Mouse (Mus musculus): ENCODE data around the gene Psmb8.

Gene Psmb8

DNA sequence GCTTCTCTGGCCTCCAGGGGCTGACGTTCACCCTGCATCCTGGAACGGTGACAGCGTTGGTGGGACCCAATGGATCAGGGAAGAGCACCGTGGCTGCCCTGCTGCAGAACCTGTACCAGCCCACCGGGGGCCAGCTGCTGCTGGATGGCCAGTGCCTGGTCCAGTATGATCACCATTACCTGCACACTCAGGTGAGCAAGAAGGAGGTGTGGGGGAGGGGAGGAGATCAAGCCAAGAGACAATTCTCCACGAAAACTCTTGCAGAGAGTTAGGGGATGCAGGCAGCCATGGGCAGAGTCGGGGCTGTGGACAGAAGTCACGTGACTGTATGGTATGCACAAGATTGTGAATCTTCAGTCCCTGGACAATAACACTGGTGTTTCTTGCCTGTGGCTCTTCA lies 4.1 kb upstream of the Psmb8 start:
- DNase-seq (ENCODE audit: low spot score): no peak

DNA sequence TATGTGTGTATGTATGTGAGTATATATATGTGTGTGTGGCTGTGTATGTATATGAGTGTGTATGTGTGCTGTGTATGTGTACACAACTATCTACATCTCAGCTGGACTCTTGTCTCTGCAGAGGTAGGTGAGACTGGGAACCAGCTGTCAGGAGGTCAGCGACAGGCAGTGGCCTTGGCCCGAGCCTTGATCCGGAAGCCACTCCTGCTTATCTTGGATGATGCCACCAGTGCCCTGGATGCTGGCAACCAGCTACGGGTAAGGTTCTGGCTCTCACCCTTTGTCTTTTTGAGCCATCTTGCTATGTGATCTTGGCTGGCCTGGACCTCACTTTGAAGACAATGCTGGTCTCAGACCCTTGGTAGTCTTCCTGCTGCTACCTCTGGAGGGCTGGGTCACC lies 2.8 kb upstream of the Psmb8 start:
- DNase-seq (ENCODE audit: low spot score): no peak

DNA sequence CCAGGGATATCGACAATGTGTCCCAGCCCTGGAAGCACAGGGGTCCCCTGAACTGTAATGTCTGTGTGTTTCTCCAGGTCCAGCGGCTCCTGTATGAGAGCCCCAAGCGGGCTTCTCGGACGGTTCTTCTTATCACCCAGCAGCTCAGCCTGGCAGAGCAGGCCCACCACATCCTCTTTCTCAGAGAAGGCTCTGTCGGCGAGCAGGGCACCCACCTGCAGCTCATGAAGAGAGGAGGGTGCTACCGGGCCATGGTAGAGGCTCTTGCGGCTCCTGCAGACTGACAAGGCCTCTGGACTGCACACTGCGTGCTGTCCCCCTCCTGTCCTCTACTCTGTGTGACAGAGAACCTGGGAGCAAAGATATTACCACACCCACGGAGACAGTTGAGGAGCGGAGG lies 1.0 kb upstream of the Psmb8 start:
- no peak for DNase-seq (ENCODE audit: low spot score)

DNA sequence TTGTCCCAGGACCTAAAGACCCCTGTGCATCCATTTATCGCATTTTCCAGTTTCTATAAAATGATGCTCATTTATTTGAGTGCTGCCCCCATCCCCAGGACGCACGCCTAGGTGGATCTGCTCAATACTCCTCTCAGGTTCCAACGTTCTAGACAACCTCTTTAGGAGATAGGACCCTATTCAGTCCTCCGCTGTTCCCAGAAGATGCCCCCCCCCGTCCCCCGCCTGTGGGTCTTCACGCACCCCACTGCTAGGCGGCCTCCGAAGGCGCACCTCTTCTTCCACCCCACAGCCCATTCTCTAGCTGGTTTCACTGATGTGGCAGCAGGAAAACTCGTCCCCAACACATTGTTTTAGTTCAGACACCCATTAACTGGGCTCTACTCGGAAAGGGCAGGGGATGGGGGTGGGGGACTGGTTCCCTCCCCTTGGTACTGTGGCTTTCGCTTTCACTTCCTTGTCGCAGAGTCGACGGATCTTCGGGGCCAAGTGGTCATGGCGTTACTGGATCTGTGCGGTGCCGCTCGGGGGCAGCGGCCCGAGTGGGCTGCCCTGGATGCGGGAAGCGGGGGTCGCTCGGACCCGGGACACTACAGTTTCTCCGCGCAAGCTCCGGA lies 491 bp downstream of the Psmb8 start:
- no peak for DNase-seq (ENCODE audit: low spot score)

DNA sequence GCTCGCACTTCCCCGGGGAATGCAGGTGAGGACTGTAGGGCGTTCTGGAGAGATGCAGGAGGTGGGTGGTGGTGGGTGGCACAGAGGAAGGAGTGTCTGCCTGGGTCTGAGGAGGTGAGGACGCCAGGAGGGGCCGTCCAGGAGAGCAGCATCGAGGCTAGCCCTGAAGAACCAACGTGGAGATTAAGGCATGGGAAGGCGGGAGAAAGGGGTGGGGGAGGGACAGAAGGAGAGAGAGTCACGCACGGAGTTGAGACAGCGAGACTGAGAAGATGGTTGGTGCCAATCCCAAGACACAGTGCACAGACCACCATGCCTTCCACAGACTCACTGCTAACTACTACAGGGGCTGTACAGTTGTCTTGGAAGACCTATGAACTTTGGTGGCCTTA lies 996 bp downstream of the Psmb8 start:
- DNase-seq (ENCODE audit: low spot score): no peak

DNA sequence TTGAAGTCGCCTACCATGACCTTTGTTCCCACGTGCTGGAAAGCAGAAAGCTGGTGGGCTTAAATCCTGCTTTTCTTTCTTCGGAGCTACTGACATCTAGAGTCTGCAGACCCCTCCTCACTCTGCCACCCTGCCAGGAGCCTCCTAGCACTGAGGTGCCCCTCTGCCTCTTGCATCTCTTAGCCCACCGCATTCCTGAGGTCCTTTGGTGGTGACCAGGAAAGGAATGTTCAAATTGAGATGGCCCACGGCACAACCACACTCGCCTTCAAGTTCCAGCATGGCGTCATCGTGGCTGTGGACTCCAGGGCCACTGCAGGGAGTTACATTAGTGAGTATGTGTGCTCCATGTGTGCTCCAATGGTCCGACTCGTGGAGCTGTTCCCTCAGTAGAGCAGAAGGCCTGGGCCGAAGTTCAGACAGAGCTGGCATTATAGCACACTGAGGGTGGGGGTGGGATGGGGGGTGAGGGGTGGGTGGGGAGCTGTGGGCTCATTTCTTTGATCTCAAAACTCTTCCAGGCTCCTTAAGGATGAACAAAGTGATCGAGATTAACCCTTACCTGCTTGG lies 1.6 kb downstream of the Psmb8 start:
- DNase-seq (ENCODE audit: low spot score): no peak

DNA sequence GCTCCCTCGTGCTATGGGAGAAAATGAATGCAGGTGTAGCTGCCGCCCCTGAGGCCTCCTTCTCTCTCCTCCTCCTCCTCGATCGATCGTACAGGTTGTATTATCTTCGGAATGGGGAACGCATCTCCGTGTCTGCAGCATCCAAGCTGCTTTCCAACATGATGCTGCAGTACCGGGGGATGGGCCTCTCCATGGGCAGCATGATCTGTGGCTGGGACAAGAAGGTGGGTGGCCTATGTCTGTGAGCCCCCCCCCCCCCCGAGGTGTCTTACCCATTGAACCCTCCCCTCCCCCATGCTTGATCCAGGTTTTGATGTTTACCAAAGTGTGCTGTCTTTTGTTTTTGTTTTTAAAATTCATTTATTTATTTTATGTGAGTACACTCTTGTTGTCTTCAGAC lies 2.5 kb downstream of the Psmb8 start:
- no peak for DNase-seq (ENCODE audit: low spot score)

DNA sequence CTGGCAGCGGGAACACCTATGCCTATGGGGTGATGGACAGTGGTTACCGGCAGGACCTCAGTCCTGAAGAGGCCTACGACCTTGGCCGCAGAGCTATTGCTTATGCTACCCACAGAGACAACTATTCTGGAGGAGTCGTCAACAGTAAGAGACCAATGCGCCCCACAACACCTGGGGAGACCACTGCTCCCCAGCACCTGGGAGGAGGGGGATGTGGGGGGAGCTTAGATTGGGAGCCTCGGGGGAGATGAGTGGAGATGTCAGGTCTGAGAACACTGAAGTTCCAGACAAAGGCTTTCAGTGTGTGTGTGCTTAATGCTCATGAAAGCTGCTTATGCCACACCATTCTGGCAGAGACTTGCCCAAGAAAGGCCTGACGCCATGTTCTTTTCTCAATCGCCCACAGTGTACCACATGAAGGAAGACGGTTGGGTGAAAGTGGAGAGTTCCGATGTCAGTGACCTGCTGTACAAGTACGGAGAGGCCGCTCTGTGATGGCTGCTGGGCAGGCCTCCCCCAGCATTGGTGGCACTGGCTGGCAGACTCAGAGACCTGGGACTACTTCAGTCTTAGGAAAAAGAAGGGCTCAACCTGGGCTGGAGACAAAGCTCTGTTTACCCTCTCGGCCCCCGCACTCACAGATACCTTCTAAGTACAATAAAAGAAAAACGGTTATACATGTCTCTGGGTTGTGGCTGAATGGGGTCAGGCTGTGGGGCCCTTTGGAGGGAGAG lies 3.4 kb downstream of the Psmb8 start:
- no peak for DNase-seq (ENCODE audit: low spot score)

DNA sequence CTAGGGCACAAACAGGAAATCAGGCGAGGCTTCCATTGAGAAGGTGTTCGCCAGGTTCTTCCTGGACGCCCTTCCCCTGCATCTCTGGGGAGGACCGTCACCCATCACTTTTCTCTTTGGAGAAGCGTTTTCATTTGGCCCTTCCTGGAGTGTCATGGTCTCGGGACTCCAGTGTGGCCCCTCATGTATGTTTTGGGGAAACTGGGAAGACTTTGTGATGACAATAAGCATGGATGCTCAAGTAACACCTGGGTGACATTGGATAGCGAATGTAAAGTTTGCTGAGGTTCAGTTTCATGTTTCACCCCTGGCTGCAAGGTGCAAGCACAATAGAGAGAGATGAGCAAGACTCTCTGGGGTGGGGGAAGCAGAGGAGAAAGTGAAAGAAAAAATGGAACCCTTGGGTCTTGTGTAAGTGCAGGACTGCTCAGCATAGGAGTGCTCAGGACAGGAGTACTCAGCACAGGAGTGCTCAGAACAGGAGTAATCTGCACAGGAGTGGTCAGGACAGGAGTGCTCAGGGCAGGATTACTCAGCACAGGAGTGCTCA lies 4.1 kb downstream of the Psmb8 start:
- DNase-seq (ENCODE audit: low spot score): no peak

DNA sequence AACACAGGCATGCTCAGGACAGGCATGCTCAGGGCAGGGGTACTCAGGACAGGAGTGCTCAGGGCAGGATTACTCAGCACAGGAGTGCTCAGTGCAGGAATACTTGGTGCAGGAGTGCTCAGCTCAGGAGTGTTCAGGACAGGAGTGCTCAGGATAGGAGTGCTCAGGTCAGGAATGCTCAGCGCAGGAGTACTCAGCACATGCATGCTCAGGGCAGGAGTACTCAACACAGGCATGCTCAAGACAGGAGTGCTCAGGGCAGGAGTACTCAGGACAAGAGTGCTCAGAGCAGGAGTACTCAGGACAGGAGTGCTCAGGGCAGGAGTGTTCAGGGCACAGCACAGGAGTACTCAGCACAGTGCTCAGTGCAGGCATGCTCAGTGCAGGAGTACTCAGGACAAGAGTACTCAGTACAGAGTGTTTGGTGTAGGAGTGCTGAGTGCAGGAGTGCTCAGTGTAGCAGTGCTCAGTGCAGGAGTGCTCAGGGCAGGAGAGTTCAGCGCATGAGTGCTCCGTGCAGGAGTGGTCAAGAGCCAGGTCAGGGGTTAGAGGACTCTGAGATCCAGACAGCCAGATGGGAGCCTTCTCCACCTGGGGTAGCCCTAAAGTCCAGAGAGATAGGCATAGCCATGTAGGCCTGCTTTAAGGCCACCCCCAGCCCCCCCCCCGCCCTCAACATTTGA lies 5.4 kb downstream of the Psmb8 start:
- no peak for DNase-seq (ENCODE audit: low spot score)

DNA sequence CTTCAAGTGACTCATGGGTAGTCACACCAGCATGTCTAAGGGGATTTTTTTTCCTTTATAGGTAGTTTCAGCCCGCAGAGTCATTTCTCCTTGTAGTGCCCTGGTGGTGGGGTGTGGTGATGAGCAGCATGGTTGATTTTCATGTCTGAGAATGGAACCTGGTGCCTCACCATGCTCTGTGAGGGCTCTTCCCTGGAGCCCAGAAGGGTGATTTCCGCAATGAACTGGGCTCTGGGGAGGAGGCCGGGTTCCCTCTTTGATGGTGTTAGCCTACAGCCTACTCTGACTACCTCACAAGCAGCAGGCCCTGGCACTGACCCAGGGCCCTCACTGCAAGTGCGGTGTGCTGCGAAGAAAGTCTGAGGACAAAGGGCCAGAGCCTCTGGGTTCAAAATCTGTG lies 5.9 kb downstream of the Psmb8 start, which contains the start of gene Tap2:
Tap2 (plus strand) TSS at position 84 of the 400 bp plus-strand sequence.
- no peak for DNase-seq (ENCODE audit: low spot score)

DNA sequence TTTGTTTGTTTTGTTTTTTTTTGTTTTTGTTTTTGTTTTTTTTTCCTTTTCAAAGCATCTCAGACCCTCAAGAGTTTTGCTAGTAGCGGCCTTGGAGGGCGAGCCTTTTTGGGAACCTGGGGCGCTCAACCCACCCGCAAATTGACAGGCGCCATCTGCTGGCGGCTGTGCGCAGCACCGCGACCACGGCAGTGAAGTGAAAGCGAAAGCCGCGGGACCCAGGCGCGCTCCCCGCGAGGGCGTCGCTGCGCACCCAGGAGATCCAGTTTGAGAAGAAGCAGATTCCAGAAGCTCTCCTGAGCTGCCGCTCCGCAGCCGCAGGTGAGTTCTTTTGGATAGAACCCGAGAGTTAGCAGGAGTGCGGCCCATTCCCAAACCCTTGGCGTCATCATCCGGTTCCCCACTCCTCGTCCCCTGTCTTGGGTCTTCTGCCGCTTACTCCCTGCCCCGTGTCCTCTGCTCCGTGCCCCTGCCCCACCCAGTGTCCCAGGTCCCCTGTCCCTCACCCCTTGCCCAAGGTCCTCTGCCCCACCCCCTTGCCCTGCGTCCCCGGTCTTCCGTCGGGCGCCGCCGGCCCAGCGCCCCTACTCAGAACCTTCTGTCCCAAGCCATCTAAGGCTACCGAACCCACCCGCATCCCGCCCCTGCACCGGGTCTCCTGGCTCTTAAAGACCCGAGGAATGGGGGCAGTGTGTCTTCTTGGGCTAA lies 6.9 kb downstream of the Psmb8 start:
- DNase-seq (ENCODE audit: low spot score): peak; percentile 85

DNA sequence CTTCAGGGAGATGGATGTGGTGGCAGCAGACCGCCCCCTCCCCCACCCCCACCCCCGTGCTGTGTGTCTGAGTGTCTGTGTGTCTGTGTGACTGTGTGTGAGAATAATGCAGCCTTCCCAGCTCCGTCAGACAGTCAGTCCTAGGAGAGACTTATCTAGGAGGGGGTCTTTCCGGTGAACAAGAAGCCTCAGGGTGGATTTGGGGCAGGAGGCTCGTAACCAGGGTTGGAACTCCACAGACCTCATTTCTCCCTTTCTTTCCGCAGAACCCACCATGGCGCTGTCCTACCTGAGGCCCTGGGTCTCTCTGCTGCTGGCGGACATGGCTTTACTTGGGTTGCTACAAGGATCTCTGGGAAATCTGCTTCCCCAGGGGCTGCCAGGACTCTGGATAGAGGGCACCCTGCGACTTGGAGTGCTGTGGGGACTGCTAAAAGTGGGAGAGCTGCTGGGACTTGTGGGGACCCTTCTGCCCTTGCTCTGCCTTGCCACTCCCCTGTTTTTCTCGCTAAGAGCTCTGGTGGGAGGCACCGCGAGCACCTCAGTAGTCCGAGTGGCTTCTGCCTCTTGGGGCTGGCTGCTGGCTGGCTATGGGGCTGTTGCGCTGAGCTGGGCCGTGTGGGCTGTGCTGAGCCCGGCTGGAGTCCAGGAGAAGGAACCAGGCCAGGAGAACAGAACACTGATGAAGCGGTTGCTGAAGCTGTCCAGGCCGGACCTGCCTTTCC lies 7.7 kb downstream of the Psmb8 start:
- no peak for DNase-seq (ENCODE audit: low spot score)

DNA sequence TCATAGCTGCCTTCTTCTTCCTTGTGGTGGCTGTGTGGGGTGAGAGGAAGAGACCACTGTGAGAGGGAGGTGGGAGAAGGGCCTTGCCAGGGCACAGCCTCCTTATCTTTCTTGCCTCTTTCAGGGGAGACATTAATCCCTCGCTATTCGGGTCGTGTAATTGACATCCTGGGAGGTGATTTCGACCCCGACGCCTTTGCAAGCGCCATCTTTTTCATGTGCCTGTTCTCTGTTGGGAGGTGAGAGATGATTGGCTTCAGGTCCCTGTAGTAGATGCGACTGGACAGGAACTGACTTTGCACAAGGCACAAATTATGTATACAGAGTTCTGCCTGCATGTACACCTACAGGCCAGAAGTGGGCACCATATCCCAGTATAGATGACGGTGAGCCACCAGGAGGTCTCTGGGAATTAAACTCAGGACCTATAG lies 8.2 kb downstream of the Psmb8 start:
- DNase-seq (ENCODE audit: low spot score): no peak

DNA sequence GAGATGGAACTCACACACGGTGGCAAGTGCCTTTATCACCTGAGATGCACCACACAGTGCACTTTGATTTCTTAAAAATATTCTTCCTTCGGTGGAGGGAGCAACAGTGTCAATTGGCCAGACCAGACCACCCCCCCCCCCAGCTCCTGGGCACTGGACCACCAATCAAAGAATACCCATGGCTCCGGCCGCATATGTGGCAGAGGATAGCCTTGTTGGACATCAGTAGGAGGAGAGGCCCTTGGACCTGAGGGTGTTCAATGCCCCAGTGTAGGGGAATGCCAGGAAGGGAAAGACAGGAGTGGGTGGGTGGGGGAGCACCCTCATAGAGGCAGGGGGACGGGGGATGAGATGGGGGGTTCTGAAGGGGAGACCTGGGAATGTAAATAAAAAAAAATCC lies 9.2 kb downstream of the Psmb8 start:
- no peak for DNase-seq (ENCODE audit: low spot score)

DNA sequence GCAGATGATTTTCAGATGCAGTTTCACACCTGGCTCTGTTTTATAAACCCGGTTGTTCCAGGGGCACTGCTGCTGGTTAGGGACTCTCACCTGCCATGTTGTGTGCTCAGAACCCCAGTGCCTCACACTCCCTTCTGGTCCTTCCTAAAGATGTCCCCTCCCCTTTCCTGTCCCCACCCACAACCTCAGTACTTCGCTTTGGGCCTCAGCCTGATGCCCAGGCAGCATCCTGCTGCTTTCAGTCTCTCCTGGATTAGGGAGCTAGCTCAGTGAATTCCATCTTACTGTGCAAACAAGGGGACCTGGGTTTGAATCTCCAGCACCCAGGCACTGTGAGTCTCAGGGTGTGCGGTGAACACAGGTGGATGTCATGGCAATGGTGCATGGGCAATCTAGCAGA lies 9.9 kb downstream of the Psmb8 start:
- no peak for DNase-seq (ENCODE audit: low spot score)

DNA sequence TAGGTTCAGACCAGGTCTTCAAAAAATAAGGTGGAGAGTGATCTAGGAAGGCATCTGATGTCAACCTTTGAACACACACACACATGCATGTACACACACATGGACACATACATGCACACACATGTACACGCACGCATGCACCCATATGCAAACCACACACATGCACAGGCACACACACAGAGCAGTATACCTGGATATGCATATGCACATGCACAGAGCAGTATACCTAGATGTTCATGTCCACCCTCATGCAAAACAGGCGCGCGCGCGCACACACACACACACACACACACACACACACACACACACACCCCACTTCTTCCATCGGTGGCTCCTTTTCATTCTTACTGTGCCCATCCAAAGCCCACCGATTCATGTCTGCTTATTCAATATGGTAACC lies 10.3 kb downstream of the Psmb8 start:
- DNase-seq (ENCODE audit: low spot score): no peak

DNA sequence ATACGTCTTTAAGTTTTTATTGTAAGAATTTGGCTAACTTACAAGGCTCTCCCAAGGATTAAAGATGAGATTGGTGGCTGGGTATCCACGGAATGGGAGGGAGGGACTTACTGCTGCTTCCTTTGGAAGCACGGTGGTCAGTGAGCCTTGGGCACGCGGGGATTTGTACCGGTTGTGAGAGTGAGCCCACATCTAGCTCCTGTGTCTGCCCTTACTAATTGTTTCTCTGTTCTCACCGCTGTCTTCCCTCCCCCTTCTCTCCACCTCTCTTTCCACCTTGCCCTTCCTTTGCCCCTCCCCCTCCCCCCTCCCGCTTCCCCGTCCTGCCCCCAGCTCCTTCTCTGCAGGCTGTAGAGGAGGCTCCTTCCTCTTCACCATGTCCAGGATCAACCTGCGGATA lies 10.9 kb downstream of the Psmb8 start:
- no peak for DNase-seq (ENCODE audit: low spot score)

DNA sequence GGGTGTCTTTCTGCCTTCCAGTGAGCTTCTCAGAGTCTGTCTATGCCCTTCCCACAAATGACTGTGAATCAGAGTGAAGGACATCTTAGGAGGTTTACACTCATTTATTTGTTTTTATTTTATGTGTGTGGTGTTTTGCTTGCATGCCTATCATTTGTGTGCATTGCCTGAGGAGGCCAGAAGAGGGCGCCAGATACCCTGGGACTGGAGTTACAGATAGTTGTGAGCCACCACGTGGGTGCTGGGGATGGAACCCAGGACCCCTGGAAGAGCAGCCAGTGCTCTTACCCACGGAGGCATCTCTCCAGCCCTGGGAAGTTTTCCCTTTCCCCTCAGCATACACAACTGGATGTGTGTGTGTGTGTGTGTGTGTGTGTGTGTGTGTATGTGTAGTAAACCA lies 12.2 kb downstream of the Psmb8 start:
- DNase-seq (ENCODE audit: low spot score): no peak

DNA sequence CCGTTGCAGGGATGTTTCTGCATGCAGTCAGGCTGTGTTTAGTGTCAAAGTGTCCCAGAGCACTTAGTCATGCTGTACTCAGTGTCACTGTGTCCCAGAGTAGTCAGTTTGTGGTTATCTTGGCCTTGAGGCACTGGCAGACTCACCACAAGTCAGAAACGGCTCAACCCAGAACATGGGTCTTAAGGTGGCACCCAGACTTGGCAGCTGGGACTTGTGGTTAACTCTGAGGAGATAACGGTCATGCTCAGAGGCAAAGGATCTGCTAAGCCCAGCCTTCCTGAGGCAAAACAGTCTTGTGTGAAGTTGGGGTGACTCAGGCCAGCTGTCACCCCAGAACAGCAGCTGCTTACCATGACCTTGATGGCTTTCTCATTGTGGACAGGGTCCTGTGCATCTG lies 13.1 kb downstream of the Psmb8 start:
- no peak for DNase-seq (ENCODE audit: low spot score)

DNA sequence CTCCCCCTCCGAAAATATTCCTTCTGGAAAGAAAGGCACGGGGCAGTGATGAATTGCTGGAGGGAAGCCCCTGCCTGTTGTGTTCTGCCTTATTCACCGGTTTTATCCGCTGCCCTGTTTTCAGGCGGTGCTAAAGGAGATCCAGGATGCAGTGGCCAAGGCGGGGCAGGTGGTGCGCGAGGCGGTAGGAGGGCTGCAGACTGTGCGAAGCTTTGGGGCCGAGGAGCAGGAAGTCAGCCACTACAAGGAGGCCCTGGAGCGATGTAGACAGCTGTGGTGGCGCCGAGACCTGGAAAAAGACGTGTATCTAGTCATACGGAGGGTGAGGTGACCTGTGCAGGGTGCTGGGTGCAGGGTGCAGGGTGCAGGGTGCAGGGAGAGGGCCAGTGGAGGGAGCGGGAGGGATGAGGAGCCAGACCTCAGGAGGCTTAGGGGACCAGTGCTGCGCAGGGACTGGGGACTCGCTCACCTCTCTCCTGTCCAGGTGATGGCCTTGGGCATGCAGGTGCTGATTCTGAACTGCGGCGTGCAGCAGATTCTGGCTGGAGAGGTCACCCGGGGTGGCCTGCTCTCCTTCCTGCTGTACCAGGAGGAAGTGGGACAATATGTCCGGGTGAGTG lies 14.3 kb downstream of the Psmb8 start:
- no peak for DNase-seq (ENCODE audit: low spot score)
